Mouse (Mus musculus) mouse trophoblast stem cell (cell line): ENCODE results near the gene Slco6d1.
"Not testable (repeated sequence)": the region's sequence is repeated elsewhere in the genome, so short reads cannot be mapped to it uniquely, and the experiment has no call there.

ENCODE experiments used
- in situ Hi-C, 2 experiments: fragments of 300-500 bp; cut with MseI, MboI; formaldehyde crosslinking; loops; 2 replicates in 1 of 2; 3 replicates in 1 of 2; pipeline ENCODE4 v1.15.1; 2025

The Slco6d1 gene

GRCm38 (mm10) chr1:98420824-98421223 is at the start of gene Slco6d1:
Gene Slco6d1 (plus strand): TSS chr1:98421124.
- in situ Hi-C loops: no loop called here

DNA sequence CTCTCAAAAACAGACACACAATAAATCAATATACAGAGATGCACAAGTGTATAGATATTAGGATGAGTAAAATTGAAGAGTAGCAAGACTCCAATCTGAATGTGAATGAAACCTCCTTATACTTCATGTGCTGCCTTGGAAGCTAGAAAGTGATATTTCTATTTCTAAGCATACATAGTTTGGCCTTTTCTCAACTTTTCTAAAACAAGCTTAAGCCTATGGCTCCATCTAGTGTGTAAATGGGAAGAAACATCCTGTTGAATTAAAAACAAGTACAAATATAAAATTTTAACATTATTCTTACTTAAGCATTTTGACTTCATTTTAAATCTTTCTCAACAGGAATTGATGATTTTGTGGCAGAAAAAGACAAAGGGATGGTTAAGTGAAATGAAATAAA is 28.9 kb upstream of the Slco6d1 start:
- in situ Hi-C loops: no loop called here

DNA sequence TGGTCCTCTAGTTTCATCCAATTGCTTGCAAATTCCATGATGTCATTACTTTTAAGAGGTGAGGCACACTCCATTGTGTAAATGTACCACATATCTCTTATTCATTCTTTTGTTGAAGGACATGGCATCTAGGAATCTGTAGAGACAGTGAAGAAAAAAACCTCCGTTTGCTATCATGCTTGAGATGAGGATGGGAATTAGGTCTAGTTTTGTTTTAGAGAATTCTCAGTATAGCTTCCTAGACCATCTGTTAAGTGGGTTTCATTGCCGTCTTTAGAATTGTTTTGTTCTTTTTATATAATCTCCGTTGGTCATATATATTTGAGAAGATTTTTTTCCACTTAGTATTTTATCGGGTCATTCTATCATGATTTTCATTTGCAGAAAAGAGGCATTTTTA is 27.0 kb downstream of the Slco6d1 start:
- in situ Hi-C loops: no loop called here

DNA sequence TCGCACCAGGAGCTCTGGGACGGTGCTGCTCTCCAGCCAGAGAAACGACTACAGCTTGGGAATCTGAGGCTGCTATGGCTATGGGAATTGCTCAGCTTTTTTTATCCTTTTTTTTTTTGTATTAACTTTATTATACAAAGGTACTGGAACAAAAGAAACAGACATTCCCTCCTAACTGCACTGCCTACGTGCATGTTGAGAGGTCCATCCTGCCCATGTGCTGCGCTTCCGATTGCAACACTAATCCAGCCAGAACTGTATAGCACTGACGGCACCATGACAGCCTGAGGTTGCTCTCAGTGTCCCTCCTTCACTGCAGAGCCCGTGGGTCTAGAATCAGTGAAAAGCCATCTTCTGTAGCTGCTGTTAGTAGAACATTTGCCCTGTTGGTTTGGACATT is 38.3 kb downstream of the Slco6d1 start:
- in situ Hi-C loops: not testable (repeated sequence)

DNA sequence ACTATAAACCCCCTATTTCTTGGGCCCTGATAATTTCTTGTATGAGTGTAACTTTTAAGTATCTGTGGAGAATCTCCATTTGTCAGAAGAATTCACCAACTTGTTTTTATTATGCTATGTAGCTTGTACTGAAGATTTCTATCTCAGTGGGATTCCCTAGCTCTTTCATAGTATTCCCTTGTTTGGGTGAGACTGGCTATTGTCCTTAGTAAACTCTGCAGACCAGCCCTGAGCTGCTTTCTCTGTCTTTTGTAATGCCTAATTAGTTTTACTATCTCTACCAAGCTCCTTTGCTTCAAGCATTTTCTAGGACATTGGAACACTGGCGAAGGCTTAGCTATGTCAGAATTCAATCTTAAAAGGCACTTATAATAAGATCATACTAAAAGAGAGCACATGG is 55.5 kb downstream of the Slco6d1 start:
- in situ Hi-C loops: not testable (repeated sequence)

DNA sequence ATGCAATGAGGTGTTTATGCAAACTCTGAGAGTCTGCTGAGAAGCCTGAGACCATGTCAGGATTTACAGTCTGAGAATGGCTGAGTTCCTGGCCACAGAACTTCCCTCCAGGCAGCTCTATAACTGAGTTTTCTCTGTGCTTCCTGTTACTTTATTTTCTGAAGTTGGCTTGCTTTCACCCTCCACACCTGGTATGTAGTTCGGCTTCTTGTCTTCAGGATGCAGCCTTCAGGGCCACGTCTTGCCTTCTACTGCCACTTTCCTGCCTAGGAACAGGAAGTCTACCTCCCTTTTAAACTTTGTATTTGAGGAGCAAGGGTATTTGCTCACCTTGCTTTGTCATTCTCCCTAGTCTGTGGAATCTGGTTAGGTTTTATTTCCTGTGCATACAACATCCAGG is 58.3 kb downstream of the Slco6d1 start:
- in situ Hi-C loops: no loop called here

- in situ Hi-C loops: no loop called here
Observed at GRCm38 (mm10) chr1:98505982-98506381, 85.1 kb downstream of the Slco6d1 start.

DNA sequence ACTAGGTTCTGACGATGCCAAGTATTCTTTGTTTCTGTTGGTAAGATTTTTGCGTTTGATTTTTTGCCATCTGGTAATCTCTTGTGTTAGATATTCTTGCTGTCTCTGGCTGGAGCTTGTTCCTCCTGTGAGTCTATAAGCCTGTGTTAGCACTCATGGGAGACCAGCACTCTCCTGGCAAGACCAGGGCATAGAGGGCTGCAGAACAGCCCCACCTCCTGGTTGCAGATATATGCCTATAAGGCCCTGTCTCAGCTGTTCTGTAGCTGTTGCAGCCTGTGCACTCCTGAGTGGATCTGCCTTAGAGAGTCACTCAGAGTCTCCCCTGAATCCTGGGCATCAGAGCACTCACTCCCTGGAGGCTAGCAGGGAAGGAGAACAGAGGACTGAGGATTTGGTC is 102.1 kb downstream of the Slco6d1 start:
- in situ Hi-C loops: no loop called here

DNA sequence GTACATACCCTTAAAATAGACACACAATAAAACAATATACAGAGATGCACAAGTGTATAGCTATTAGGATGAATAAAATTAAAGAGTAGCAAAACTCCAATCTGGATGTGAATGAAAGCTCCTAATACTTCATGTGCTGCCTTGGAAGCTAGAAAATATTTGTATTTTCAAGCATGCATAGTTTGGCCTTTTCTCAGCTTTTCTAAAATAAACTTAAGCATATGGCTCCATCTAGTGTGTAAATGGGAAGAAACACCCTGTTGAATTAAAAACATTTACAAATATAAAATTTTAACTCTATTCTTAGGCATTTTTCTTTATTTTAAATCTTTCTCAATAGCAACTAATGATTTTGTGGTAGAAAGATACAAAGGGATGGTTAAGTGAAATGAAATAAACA is 102.6 kb downstream of the Slco6d1 start:
- in situ Hi-C loops: no loop called here

- in situ Hi-C loops: not testable (repeated sequence)
Observed at GRCm38 (mm10) chr1:98528368-98528767, 107.4 kb downstream of the Slco6d1 start.

- in situ Hi-C loops: no loop called here
Observed at GRCm38 (mm10) chr1:98545372-98545771, 124.4 kb downstream of the Slco6d1 start.

GRCm38 (mm10) chr1:98554388-98554787 is 133.5 kb downstream of the Slco6d1 start:
- in situ Hi-C loops: no loop called here

- in situ Hi-C loops: no loop called here
Observed at GRCm38 (mm10) chr1:98565701-98566100, 144.8 kb downstream of the Slco6d1 start.
